Mouse (Mus musculus): ENCODE measurements around the gene Kcnt2. TPM values are rescaled to one million over a fixed set of nuclear protein-coding genes. Genes with fewer than 3 reads are reported as not detected.

Gene Kcnt2
- polyA plus RNA-seq, 1 experiment from 2014 or later: 1.6 TPM

DNA sequence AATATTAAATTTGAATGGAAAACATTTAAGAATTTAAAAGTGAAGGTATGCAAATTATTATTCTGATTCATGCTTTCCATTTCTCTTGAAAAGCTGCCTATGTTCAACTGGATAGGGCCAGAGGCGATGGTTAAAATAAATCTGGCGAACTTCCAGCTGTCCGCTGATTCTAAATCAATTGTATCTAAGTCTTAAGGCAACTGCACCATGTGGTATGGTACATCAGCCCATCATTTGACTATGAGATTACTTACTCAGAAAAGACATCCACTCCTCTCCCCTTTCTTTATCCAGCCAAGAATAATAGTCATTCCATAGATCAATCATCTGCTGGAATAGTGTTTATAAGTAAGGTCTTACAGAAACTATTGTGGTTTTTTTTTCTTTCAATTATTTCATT lies 205.5 kb downstream of the Kcnt2 start:
- no peaks in the 10 kb centered on the region for H3K4me1 ChIP-seq (replicated peaks)
- H3K36me3 ChIP-seq: no peaks in the 10 kb centered on the region
- no peak overlapping the region for H3K9ac ChIP-seq
- 78% methylated on average over 3 of the region's 3 CpGs for WGBS
- H3K4me3 ChIP-seq: no peak overlapping the region
- no peak overlapping the region for H3K27ac ChIP-seq (replicated peaks)
- no peaks in the 10 kb centered on the region for H3K27me3 ChIP-seq
- no peak for ATAC-seq (ENCODE audit: low read depth)
- H3K4me2 ChIP-seq: no peak overlapping the region
- no peaks in the 10 kb centered on the region for H3K9me3 ChIP-seq

GRCm38 (mm10) chr1:140451924-140452323 lies 206.0 kb downstream of the Kcnt2 start:
- no peaks in the 10 kb centered on the region for H3K27me3 ChIP-seq
- no peaks in the 10 kb centered on the region for H3K4me1 ChIP-seq (replicated peaks)
- H3K36me3 ChIP-seq: no peaks in the 10 kb centered on the region
- no peak overlapping the region for H3K27ac ChIP-seq (replicated peaks)
- no peak overlapping the region for H3K4me2 ChIP-seq
- no peak overlapping the region for H3K4me3 ChIP-seq
- no peaks in the 10 kb centered on the region for H3K9me3 ChIP-seq
- WGBS: 58% methylated on average over 1 of the region's 1 CpGs
- no peak overlapping the region for H3K9ac ChIP-seq
- no peak for ATAC-seq (ENCODE audit: low read depth)

- no peak overlapping the region for H3K9ac ChIP-seq
- ATAC-seq (ENCODE audit: low read depth): no peak
- no peak overlapping the region for H3K27ac ChIP-seq (replicated peaks)
- no peaks in the 10 kb centered on the region for H3K4me1 ChIP-seq (replicated peaks)
- no peak overlapping the region for H3K4me2 ChIP-seq
- WGBS: 42% methylated on average over 2 of the region's 2 CpGs
- no peaks in the 10 kb centered on the region for H3K27me3 ChIP-seq
- H3K4me3 ChIP-seq: no peak overlapping the region
- H3K36me3 ChIP-seq: no peaks in the 10 kb centered on the region
- H3K9me3 ChIP-seq: no peaks in the 10 kb centered on the region
Observed at GRCm38 (mm10) chr1:140455903-140456302, 209.9 kb downstream of the Kcnt2 start.

DNA sequence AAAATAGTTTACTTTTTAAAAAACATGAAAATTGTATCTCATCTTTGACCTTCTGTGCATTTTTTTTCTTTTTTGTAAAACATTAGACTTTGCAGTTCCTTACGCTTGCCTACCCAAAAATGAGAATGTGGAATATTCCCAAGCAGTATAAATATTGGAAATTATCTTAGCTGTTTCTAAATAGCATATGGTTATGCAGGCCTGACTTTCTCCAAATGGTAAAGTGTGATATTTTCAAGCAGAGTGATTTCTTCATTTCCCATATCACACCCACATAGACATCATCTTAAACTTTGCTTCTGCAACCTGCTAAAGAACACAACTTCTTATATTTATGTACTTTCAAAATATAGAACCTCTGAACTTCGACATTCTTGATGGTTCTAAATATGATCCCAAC lies 210.9 kb downstream of the Kcnt2 start:
- H3K9ac ChIP-seq: no peak overlapping the region
- no peaks in the 10 kb centered on the region for H3K9me3 ChIP-seq
- WGBS: 93% methylated on average over 2 of the region's 2 CpGs
- no peak overlapping the region for H3K4me2 ChIP-seq
- no peaks in the 10 kb centered on the region for H3K4me1 ChIP-seq (replicated peaks)
- no peaks in the 10 kb centered on the region for H3K36me3 ChIP-seq
- H3K27ac ChIP-seq (replicated peaks): no peak overlapping the region
- ATAC-seq (ENCODE audit: low read depth): no peak
- H3K4me3 ChIP-seq: no peak overlapping the region
- no peaks in the 10 kb centered on the region for H3K27me3 ChIP-seq

DNA sequence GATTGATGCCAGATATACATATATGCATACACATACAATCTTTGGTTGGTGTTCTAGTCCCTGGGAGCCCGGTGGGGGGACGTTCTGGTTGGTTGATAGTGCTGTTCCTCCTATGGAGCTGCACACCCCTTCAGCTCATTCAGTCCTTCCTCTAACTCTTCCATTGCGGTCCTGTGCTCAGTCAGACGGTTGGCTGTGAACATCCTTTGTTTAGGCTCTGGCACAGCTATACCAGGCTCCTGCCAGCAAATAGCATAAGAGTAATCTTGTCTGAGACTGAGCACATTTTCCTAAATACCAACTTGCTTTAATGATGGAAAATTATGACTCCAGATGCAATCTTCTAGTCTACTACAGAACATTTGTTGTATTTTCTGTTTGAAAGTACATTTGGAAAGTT lies 222.4 kb downstream of the Kcnt2 start:
- H3K4me3 ChIP-seq: no peak overlapping the region
- no peak overlapping the region for H3K27ac ChIP-seq (replicated peaks)
- WGBS: 76% methylated on average over 4 of the region's 4 CpGs
- H3K9ac ChIP-seq: no peak overlapping the region
- H3K27me3 ChIP-seq: no peaks in the 10 kb centered on the region
- ATAC-seq (ENCODE audit: low read depth): no peak
- no peaks in the 10 kb centered on the region for H3K4me1 ChIP-seq (replicated peaks)
- no peaks in the 10 kb centered on the region for H3K9me3 ChIP-seq
- no peak overlapping the region for H3K4me2 ChIP-seq
- no peaks in the 10 kb centered on the region for H3K36me3 ChIP-seq

DNA sequence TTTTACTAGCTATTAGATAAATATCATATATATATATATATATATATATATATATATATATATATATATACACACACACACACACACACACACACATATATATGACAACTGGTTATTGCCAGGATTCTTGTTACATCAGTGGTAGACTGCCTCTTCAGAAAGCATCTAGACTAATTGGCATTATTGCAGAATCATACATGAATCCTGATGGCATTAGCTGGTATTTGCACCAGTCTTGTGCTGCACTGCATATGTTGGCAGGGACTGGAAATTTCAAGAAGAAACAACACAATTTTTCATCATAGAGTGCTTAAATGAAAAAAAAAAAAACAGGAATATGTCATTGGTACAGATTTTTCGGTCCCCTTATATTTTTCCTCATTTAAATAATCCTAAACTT lies 223.6 kb downstream of the Kcnt2 start:
- H3K36me3 ChIP-seq: no peaks in the 10 kb centered on the region
- no peak overlapping the region for H3K9ac ChIP-seq
- 92% methylated on average over 1 of the region's 1 CpGs for WGBS
- no peaks in the 10 kb centered on the region for H3K27me3 ChIP-seq
- H3K27ac ChIP-seq (replicated peaks): no peak overlapping the region
- no peak overlapping the region for H3K4me2 ChIP-seq
- no peaks in the 10 kb centered on the region for H3K9me3 ChIP-seq
- no peak for ATAC-seq (ENCODE audit: low read depth)
- no peaks in the 10 kb centered on the region for H3K4me1 ChIP-seq (replicated peaks)
- no peak overlapping the region for H3K4me3 ChIP-seq

DNA sequence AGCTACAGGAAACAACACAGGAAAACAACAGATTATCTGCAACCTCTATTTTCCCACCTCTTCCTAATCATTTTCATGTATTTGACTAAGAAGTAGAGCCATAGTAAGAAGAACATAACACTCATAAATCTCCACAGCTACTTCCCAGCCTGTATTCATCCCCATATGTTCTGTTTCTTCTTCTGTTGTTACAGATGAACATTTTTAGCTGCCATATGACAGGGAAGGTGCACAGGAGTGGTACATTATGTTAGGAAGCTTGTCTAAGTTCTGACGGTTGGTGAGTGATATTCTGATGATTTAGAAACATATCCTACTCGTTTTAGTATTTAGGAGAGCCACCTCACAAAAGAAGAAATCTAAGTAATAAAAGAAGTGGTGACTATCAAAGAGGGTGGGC lies 231.0 kb downstream of the Kcnt2 start:
- H3K9me3 ChIP-seq: no peaks in the 10 kb centered on the region
- no peak overlapping the region for H3K4me3 ChIP-seq
- H3K4me2 ChIP-seq: no peak overlapping the region
- H3K36me3 ChIP-seq: no peaks in the 10 kb centered on the region
- no peaks in the 10 kb centered on the region for H3K27me3 ChIP-seq
- no peak for ATAC-seq (ENCODE audit: low read depth)
- WGBS: 78% methylated on average over 2 of the region's 2 CpGs
- H3K4me1 ChIP-seq (replicated peaks): no peaks in the 10 kb centered on the region
- no peak overlapping the region for H3K9ac ChIP-seq
- H3K27ac ChIP-seq (replicated peaks): no peak overlapping the region

GRCm38 (mm10) chr1:140484016-140484415 lies 238.1 kb downstream of the Kcnt2 start:
- H3K27ac ChIP-seq (replicated peaks): no peak overlapping the region
- no peaks in the 10 kb centered on the region for H3K36me3 ChIP-seq
- ATAC-seq (ENCODE audit: low read depth): no peak
- H3K4me1 ChIP-seq (replicated peaks): no peaks in the 10 kb centered on the region
- H3K9ac ChIP-seq: no peak overlapping the region
- WGBS: 84% methylated on average over 1 of the region's 1 CpGs
- H3K4me3 ChIP-seq: no peak overlapping the region
- no peaks in the 10 kb centered on the region for H3K27me3 ChIP-seq
- H3K4me2 ChIP-seq: no peak overlapping the region
- no peaks in the 10 kb centered on the region for H3K9me3 ChIP-seq

DNA sequence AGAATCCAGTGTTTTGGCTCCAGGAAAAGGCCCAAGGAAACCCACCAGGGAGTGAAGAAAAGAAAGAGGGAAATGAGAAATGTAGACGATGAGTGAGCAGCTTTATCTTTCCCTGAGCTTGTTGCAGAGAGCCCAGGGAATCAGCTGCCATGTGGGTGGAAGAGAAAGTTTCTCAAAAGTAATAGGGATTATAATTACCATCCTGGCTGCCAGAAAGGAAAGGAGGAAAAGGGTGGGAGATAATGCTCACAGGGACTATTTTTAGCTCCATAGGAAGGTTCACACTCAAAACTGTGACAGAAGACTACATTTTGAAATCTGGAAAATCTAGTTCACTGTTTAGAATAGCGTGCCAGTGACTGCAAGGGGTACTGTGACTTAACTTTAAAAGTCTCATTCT lies 243.9 kb downstream of the Kcnt2 start:
- H3K27me3 ChIP-seq: no peaks in the 10 kb centered on the region
- H3K27ac ChIP-seq (replicated peaks): no peak overlapping the region
- H3K36me3 ChIP-seq: no peaks in the 10 kb centered on the region
- ATAC-seq (ENCODE audit: low read depth): no peak
- H3K4me3 ChIP-seq: no peak overlapping the region
- H3K4me2 ChIP-seq: no peak overlapping the region
- no peak overlapping the region for H3K9ac ChIP-seq
- WGBS: 88% methylated on average over 2 of the region's 2 CpGs
- no peaks in the 10 kb centered on the region for H3K4me1 ChIP-seq (replicated peaks)
- H3K9me3 ChIP-seq: no peaks in the 10 kb centered on the region

DNA sequence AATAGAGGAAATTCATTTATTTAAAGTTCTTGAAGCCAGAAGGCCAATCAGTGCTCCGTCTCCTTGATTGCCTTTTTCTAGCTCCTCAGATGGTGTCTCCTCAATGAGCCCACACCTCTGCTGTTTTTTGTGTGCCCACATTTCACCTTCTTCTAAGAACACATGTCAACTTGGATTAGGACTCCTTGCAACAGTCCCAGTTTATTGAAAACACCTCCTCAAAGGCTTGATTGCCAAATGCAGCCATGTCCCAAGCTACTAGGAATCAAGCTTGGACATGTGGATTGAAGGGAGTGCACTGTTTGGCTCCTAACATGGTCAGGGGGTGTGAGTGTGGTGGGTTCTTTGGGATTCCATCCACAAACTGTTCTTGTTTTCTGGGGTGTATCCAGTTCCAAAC lies 245.4 kb downstream of the Kcnt2 start:
- Histone ChIP-seq H3K4me2 (no peak overlapping the region), H3K4me3 (no peak overlapping the region), H3K27ac (replicated peaks) (no peak overlapping the region), H3K4me1 (replicated peaks) (no peaks in the 10 kb centered on the region), H3K9me3 (no peaks in the 10 kb centered on the region), H3K9ac (no peak overlapping the region), H3K27me3 (no peaks in the 10 kb centered on the region), H3K36me3 (no peaks in the 10 kb centered on the region)
- ATAC-seq (ENCODE audit: low read depth): no peak
- WGBS: 81% methylated on average over 1 of the region's 1 CpGs

DNA sequence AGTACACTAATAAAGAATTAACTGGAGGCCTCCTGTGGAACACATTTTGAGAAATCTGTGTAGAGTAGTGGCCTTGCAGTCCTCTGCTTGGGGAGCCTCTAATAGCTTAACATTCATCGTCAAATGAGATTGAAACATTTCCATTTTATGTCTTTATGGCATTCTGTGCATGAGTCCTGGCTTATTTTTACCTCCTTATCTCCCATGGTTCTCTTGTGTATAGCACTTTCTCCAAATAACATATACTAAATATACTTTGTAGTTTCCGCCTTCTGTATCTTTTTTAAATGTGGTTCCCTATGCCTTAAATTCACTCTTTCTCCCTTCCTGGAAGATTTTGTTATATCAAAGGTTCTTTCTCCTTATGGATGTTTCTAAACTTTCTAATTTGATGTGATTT lies 246.3 kb downstream of the Kcnt2 start:
- Histone ChIP-seq H3K9me3 (no peaks in the 10 kb centered on the region), H3K27me3 (no peaks in the 10 kb centered on the region), H3K4me2 (no peak overlapping the region), H3K4me1 (replicated peaks) (no peaks in the 10 kb centered on the region), H3K27ac (replicated peaks) (no peak overlapping the region), H3K4me3 (no peak overlapping the region), H3K36me3 (no peaks in the 10 kb centered on the region), H3K9ac (no peak overlapping the region)
- no peak for ATAC-seq (ENCODE audit: low read depth)
- 81% methylated on average over 2 of the region's 2 CpGs for WGBS

DNA sequence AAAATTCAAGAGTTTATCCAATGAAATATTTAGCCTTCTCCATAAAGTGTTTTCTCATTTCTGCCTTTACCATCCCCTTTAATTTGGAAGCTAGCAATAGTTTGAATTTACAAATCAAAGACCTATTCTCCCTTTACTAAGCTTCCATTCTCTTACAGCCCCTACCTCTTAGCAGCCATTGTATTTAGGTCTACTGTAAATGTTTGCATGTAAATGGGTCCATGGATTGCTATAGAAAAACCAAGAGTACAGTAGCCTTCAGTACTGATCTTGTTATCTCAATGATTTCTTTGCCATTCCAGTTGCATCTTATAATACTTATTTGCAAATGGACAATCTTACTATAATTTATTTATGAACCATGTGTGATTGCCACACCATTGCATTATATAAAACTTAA lies 267.5 kb downstream of the Kcnt2 start:
- H3K4me2 ChIP-seq: no peak overlapping the region
- no peaks in the 10 kb centered on the region for H3K36me3 ChIP-seq

DNA sequence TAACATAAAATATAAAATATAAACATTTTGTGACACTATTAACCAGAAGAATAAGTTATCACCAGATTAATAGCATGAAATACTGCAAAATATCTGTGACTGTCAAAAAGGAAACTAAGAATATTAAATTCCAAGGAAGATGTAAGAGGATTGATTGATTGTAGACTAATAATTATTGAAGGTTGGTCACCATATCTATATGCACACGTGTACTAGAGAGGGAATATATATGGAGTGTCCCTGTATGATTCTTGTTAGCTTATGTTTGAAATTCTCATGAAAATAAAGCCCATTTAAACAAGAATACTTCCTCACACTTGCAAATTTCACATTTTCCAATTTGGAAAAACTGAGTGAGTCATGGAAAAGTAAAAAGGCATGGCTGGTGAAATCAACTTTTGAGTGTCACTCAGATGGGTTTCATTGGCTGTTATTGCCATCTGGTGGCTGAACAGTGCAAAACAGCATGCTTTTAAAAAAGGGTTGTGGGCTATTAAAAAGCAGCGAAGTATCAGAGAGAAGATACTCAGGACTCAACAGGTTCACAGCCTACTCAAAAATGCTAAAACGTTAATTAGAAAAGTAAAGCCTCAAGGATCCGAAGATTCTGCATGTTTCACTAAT lies 285.4 kb downstream of the Kcnt2 start:
- H3K27ac ChIP-seq (replicated peaks): no peak overlapping the region
- ATAC-seq (ENCODE audit: low read depth): no peak
- WGBS: 39% methylated on average over 4 of the region's 4 CpGs

More for the DNA sequence above, 267.5 kb downstream of the Kcnt2 start:
- Histone ChIP-seq H3K27me3 (no peaks in the 10 kb centered on the region), H3K9me3 (no peaks in the 10 kb centered on the region), H3K9ac (no peak overlapping the region), H3K4me3 (no peak overlapping the region), H3K27ac (replicated peaks) (no peak overlapping the region), H3K4me1 (replicated peaks) (no peaks in the 10 kb centered on the region)
- no peak for ATAC-seq (ENCODE audit: low read depth)

More for the DNA sequence above, 285.4 kb downstream of the Kcnt2 start:
- Histone ChIP-seq H3K27me3 (no peaks in the 10 kb centered on the region), H3K36me3 (no peaks in the 10 kb centered on the region), H3K9ac (no peak overlapping the region), H3K4me1 (replicated peaks) (no peaks in the 10 kb centered on the region), H3K4me2 (no peak overlapping the region), H3K9me3 (no peaks in the 10 kb centered on the region), H3K4me3 (no peak overlapping the region)

All from neural tube, embryonic 13.5 days (tissue).